Mouse (Mus musculus) embryonic facial prominence, embryonic 11.5 days (tissue): ENCODE data around the gene Fndc7. TPM values are rescaled to one million over a fixed set of nuclear protein-coding genes. Genes with fewer than 3 reads are reported as not detected.
"Not testable (repeated sequence)": the region's sequence is repeated elsewhere in the genome, so short reads cannot be mapped to it uniquely, and the experiment has no call there.

ENCODE experiments used
- ATAC-seq: fragments of 200-750 bp; cut with Nextera tagmentation; replicated peaks from 2 replicates; pipeline ENCODE4 v1.8.0; 2017; ENCODE audit warnings: low read depth; ENCODE audit not compliant: insufficient number of reproducible peaks, low FRiP score, low TSS enrichment
- DNase-seq: peaks from one replicate; pipeline ENCODE4 v3.0.0-alpha.2; 2015; ENCODE audit warnings: low spot score
- H3K27ac ChIP-seq: fragments of 300-500 bp; sonication (generic); replicated peaks from 2 replicates; pipeline ENCODE4 v1.5.1; 2014; ENCODE audit warnings: mild to moderate bottlenecking, low read depth, low read length, control low read depth
- H3K27me3 ChIP-seq: fragments of 300-500 bp; sonication (generic); 2 replicates; pipeline ENCODE4 v1.6.1; 2014; ENCODE audit warnings: mild to moderate bottlenecking, low read length, moderate library complexity, mixed read lengths; ENCODE audit not compliant: control insufficient read depth, insufficient read depth
- H3K36me3 ChIP-seq: fragments of 300-500 bp; sonication (generic); replicated peaks from 2 replicates; pipeline ENCODE4 v1.6.1; 2014; ENCODE audit warnings: low read depth, mild to moderate bottlenecking, low read length, moderate library complexity, mixed read lengths; ENCODE audit not compliant: control insufficient read depth, insufficient read depth
- H3K4me1 ChIP-seq: fragments of 300-500 bp; sonication (generic); 2 replicates; pipeline ENCODE4 v1.6.1; 2014; ENCODE audit warnings: low read length, mixed read lengths; ENCODE audit not compliant: control insufficient read depth, insufficient read depth
- H3K4me2 ChIP-seq: fragments of 300-500 bp; sonication (generic); 2 replicates; pipeline ENCODE4 v1.6.1; 2014; ENCODE audit warnings: low read depth, mild to moderate bottlenecking, control low read depth, low read length, moderate library complexity
- H3K4me3 ChIP-seq: fragments of 300-500 bp; sonication (generic); 2 replicates; pipeline ENCODE4 v1.5.1; 2014; ENCODE audit warnings: low read depth, low read length, control low read depth
- H3K9ac ChIP-seq: fragments of 300-500 bp; sonication (generic); replicated peaks from 2 replicates; pipeline ENCODE4 v1.6.1; 2014; ENCODE audit warnings: mild to moderate bottlenecking, control low read depth, low read length
- H3K9me3 ChIP-seq: fragments of 300-500 bp; sonication (generic); replicated peaks from 2 replicates; pipeline ENCODE4 v1.6.1; 2016; ENCODE audit warnings: mild to moderate bottlenecking, low read length, inconsistent platforms, mixed read lengths; ENCODE audit not compliant: control insufficient read depth
- whole genome bisulfite sequencing: fragments of 180-500 bp; shearing (Covaris S2); extraction: QIAGEN DNeasy Blood & Tissue Kit; methylation state at CpG from one replicate; pipeline ENCODE4 v1.1.7; 2014; 5-methylcytosine and 5-hydroxymethylcytosine counted together
- polyA plus RNA-seq: library from polyadenylated mRNA; unstranded; fragments of >200 nt; fragmentation: Nextera tagmentation; extraction: Ambion mirVana; gene quantifications from 2 replicates; pipeline ENCODE4 v1.2.1, GENCODE M21; 2014

The Fndc7 gene
- polyA plus RNA-seq, 1 experiment from 2014 or later = not detected

DNA sequence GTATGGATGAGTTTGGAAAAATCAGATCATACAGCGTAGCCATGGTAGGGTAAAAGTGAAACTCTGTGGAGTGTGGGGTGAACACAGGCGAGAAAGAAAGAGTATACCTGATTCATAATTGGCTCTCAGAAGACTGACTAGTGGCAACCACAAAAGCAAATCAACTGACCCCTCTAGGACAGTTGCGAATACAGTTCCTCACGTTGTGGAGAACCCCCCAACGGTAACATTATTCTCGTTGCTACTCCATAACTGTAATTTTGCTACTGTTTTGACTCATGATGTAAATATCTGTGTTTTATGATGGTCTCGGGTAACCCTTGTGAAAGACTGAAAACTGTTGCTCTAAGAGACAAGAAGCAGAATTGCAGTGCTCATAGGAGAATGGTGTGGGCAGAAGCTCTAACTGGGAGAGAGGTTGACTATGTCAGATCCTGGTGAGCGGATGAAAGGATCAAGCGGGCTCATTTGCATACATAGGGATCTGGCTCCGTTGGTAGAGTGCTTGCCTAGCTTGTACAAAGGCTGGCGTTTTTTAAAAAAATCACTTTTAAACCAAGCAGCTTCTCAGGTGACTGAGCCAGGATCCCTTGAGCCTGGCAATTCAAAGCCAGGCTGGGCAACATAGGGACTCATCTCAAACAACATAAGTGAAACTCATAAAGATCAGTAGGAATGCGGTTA lies 2.7 kb downstream of the Fndc7 start:
- 68% methylated on average over 12 of the region's 12 CpGs for WGBS
- H3K36me3 ChIP-seq = no peaks in the 10 kb centered on the region
- H3K9ac ChIP-seq = no peak overlapping the region
- H3K27me3 ChIP-seq = no peaks in the 10 kb centered on the region
- DNase-seq (no peak), ATAC-seq (no peak)
- H3K4me1 ChIP-seq = no peaks in the 10 kb centered on the region
- H3K4me3 ChIP-seq = no peak overlapping the region
- no peak overlapping the region for H3K27ac ChIP-seq
- H3K4me2 ChIP-seq = no peak overlapping the region
- H3K9me3 ChIP-seq = no peaks in the 10 kb centered on the region

- 0 out of 2 replicates have a peak, but pooled peaks have one; percentile 29 for ATAC-seq
- no peaks in the 10 kb centered on the region for H3K9me3 ChIP-seq
- no peak for DNase-seq
Observed at GRCm38 (mm10) chr3:108885686-108886530, 3.9 kb downstream of the Fndc7 start.

DNA sequence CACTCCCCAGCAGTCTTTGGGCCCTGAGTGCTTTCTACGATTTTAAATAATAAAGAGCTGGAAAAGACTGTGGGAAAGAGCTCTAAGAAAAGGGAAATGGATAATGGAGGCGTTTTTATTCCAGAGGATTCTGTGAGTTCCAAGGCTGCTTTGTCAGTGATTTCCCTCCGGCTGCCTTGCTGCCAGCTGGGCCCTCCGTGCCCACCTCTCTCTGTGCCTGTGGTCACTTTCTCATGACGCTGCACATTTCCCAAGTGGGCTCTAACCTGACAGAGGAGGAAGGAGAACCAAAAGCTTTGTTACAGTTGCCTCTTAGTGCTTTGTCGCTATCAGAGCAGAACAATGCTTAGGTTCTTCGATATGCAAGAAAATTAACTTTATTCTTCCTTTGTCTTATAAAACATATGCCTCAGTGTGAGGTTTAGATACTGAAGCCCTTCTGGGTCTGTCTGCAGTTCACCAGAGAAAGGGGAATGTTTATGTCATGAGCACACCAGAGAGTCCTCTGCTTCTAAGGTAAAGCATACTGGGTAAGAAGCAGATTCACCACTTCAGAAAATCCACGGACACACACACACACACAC lies 5.0 kb downstream of the Fndc7 start:
- H3K4me3 ChIP-seq = no peak overlapping the region
- WGBS = 72% methylated on average over 8 of the region's 8 CpGs
- H3K9me3 ChIP-seq = no peaks in the 10 kb centered on the region
- H3K4me1 ChIP-seq = no peaks in the 10 kb centered on the region
- no peak overlapping the region for H3K9ac ChIP-seq
- no peak overlapping the region for H3K27ac ChIP-seq
- no peaks in the 10 kb centered on the region for H3K27me3 ChIP-seq
- no peak overlapping the region for H3K4me2 ChIP-seq
- ATAC-seq (no peak), DNase-seq (no peak)
- H3K36me3 ChIP-seq = no peaks in the 10 kb centered on the region

More at GRCm38 (mm10) chr3:108885686-108886530, 3.9 kb downstream of the Fndc7 start:
- Histone ChIP-seq H3K36me3 (no peaks in the 10 kb centered on the region), H3K4me1 (no peaks in the 10 kb centered on the region), H3K27me3 (no peaks in the 10 kb centered on the region), H3K27ac (no peak overlapping the region), H3K4me2 (no peak overlapping the region), H3K4me3 (no peak overlapping the region), H3K9ac (no peak overlapping the region)
- 53% methylated on average over 9 of the region's 9 CpGs for WGBS

GRCm38 (mm10) chr3:108883067-108883466 lies 6.7 kb downstream of the Fndc7 start:
- no peaks in the 10 kb centered on the region for H3K9me3 ChIP-seq
- no peak overlapping the region for H3K27ac ChIP-seq
- H3K4me3 ChIP-seq = no peak overlapping the region
- WGBS = 89% methylated on average over 2 of the region's 2 CpGs
- no peaks in the 10 kb centered on the region for H3K36me3 ChIP-seq
- H3K9ac ChIP-seq = no peak overlapping the region
- H3K4me1 ChIP-seq = no peaks in the 10 kb centered on the region
- ATAC-seq = no peak
- no peaks in the 10 kb centered on the region for H3K27me3 ChIP-seq
- no peak overlapping the region for H3K4me2 ChIP-seq
- no peak for DNase-seq

DNA sequence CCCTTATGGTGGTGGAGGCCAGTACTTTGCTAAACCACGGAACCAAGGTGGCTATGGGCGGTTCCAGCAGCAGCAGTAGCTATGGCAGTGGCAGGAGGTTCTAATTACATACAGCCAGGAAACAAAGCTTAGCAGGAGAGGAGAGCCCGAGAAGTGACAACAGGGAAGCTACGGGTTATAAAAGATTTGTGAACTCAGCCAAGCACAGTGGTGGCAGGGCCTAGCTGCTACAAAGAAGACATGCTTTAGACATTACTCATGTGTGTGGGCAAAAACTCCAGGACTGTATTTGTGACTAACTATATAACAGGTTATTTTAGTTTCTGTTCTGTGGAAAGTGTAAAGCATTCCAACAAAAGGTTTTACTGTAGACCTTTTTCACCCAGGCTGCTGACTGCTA lies 7.9 kb downstream of the Fndc7 start:
- H3K4me1 ChIP-seq, H3K27ac ChIP-seq, H3K4me3 ChIP-seq, H3K27me3 ChIP-seq, H3K9me3 ChIP-seq, DNase-seq, H3K9ac ChIP-seq, H3K4me2 ChIP-seq, ATAC-seq, H3K36me3 ChIP-seq: not testable (repeated sequence)
- WGBS = 17% methylated on average over 4 of the region's 4 CpGs

- Histone ChIP-seq H3K4me1 (no peaks in the 10 kb centered on the region), H3K9ac (no peak overlapping the region), H3K9me3 (no peaks in the 10 kb centered on the region), H3K27ac (no peak overlapping the region), H3K36me3 (no peaks in the 10 kb centered on the region), H3K27me3 (no peaks in the 10 kb centered on the region), H3K4me3 (no peak overlapping the region), H3K4me2 (no peak overlapping the region)
- WGBS = 63% methylated on average over 28 of the region's 28 CpGs
- no peak for ATAC-seq
- no peak for DNase-seq
Observed at GRCm38 (mm10) chr3:108880544-108881507, 9.0 kb downstream of the Fndc7 start.

DNA sequence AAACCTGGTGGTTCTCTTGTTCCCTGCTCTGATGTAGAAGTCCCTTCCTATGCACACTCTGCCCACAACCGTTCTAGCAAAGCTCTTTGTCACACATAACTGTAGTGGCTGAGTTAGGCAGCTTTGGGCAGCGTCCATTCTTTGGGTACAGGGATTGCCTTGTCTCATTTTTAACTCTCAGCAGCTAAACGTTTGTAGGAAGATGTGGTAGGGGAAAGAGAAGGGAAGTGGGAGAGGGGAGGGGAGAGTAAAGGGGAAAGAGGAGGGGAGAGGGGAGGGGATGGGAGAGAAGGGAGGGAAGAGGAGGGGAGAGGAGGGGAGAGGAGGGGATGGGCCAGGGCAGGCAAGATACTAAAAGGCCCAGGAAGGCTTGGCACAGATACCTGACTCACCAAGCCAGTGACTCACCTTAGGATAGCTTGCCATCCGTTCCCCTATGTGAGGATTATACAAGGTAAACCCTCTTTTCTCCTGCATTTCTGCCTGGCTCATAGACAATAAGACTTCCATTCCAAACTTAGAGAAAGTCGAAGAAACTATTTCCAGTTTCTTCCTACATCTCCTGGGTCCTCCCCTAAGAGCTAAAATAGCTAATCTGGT lies 9.9 kb downstream of the Fndc7 start:
- H3K27me3 ChIP-seq = no peaks in the 10 kb centered on the region
- no peak overlapping the region for H3K4me3 ChIP-seq
- WGBS = 57% methylated on average over 5 of the region's 5 CpGs
- H3K4me2 ChIP-seq = no peak overlapping the region
- H3K4me1 ChIP-seq = no peaks in the 10 kb centered on the region
- H3K27ac ChIP-seq = no peak overlapping the region
- no peaks in the 10 kb centered on the region for H3K9me3 ChIP-seq
- H3K36me3 ChIP-seq = no peaks in the 10 kb centered on the region
- DNase-seq = no peak
- no peak overlapping the region for H3K9ac ChIP-seq
- no peak for ATAC-seq
